Mouse (Mus musculus): ENCODE measurements at regions not wholly inside any gene's neighbourhood (a gene's known extent, or its start where the extent isn't known, plus 50 kb on each side); places are given as distances from the start of the nearest gene placed in this dataset.
A peak's percentile ranks its signal among the peaks of the same experiment; 100 is the strongest.
"Not testable (repeated sequence)": the region's sequence is repeated elsewhere in the genome, so short reads cannot be mapped to it uniquely, and the experiment has no call there.

- DNase-seq: not testable (repeated sequence)
Observed at GRCm38 (mm10) chr14:19080001-19080400, 185.9 kb upstream of the Ube2e2 start.

GRCm38 (mm10) chr14:19041984-19042760 lies 148.1 kb upstream of the Ube2e2 start:
- peak; percentile 29 to 34 for DNase-seq

GRCm38 (mm10) chr14:19020102-19020501 lies 126.0 kb upstream of the Ube2e2 start:
- no peak for DNase-seq

- DNase-seq: no peak
Observed at GRCm38 (mm10) chr14:19015406-19015805, 121.3 kb upstream of the Ube2e2 start.

- DNase-seq: not testable (repeated sequence)
Observed at GRCm38 (mm10) chr14:19013558-19013957, 119.5 kb upstream of the Ube2e2 start.

GRCm38 (mm10) chr14:18983901-18984300 lies 89.8 kb upstream of the Ube2e2 start:
- DNase-seq: no peak

- DNase-seq: no peak
Observed at GRCm38 (mm10) chr14:18963864-18964263, 69.8 kb upstream of the Ube2e2 start.

GRCm38 (mm10) chr14:18963287-18963686 lies 69.2 kb upstream of the Ube2e2 start:
- no peak for DNase-seq
